Mouse (Mus musculus) liver, postnatal 0 days (tissue): ENCODE data around the gene Mrps6. TPM values are rescaled to one million over a fixed set of nuclear protein-coding genes. Genes with fewer than 3 reads are reported as not detected.

ENCODE experiments used
- ATAC-seq: fragments of 200-750 bp; cut with Nextera tagmentation; 2 replicates; pipeline ENCODE4 v1.8.0; 2017; ENCODE audit warnings: mild to moderate bottlenecking, moderate library complexity
- DNase-seq: peaks from one replicate; pipeline ENCODE4 v3.0.0-alpha.2; 2016
- H3K27ac ChIP-seq: fragments of 300-500 bp; sonication (generic); 2 replicates; pipeline ENCODE4 v1.5.1; 2014; ENCODE audit warnings: antibody characterized with exemption, moderate library complexity, mild to moderate bottlenecking, low read depth
- H3K27me3 ChIP-seq: fragments of 300-500 bp; sonication (generic); 2 replicates; pipeline ENCODE4 v1.6.1; 2014; ENCODE audit warnings: low read length, control low read depth, mixed read lengths; ENCODE audit not compliant: insufficient read depth
- H3K36me3 ChIP-seq: fragments of 300-500 bp; sonication (generic); replicated peaks from 2 replicates; pipeline ENCODE4 v1.6.1; 2014; ENCODE audit warnings: mild to moderate bottlenecking, control low read depth, low read length, moderate library complexity, mixed read lengths; ENCODE audit not compliant: insufficient read depth
- H3K4me1 ChIP-seq: fragments of 300-500 bp; sonication (generic); 2 replicates; pipeline ENCODE4 v1.6.1; 2014; ENCODE audit warnings: antibody characterized with exemption, mild to moderate bottlenecking, control low read depth; ENCODE audit not compliant: insufficient read depth
- H3K4me2 ChIP-seq: fragments of 300-500 bp; sonication (generic); 2 replicates; pipeline ENCODE4 v1.6.1; 2014; ENCODE audit warnings: low read depth, mild to moderate bottlenecking, low read length, moderate library complexity, mixed read lengths
- H3K4me3 ChIP-seq: fragments of 300-500 bp; sonication (generic); 2 replicates; pipeline ENCODE4 v1.5.1; 2014; ENCODE audit warnings: low read depth, low read length
- H3K9ac ChIP-seq: fragments of 300-500 bp; sonication (generic); replicated peaks from 2 replicates; pipeline ENCODE4 v1.6.1; 2014; ENCODE audit warnings: mild to moderate bottlenecking, moderate library complexity
- H3K9me3 ChIP-seq: fragments of 300-500 bp; sonication (generic); 2 replicates; pipeline ENCODE4 v1.6.1; 2016; ENCODE audit warnings: mild to moderate bottlenecking, control low read depth, low read length, mixed read lengths
- CTCF ChIP-seq: sonication (generic); IDR thresholded peaks from 2 replicates; pipeline ENCODE4 v1.5.1; 2016; ENCODE audit warnings: antibody characterized with exemption, low read depth
- EP300 ChIP-seq: IDR thresholded peaks from 2 replicates; pipeline ENCODE4 v1.6.1; 2016; ENCODE audit warnings: antibody characterized with exemption, low read depth, mild to moderate bottlenecking
- WGBS: fragments of 180-500 bp; shearing (Covaris S2); extraction: QIAGEN DNeasy Blood & Tissue Kit; methylation state at CpG from one replicate; pipeline ENCODE4 v1.1.7; 2014; ENCODE audit not compliant: insufficient replicate concordance; 5-methylcytosine and 5-hydroxymethylcytosine counted together
- polyA plus RNA-seq: library from polyadenylated mRNA; unstranded; fragments of >200 nt; fragmentation: Nextera tagmentation; extraction: Ambion mirVana; gene quantifications from 2 replicates; pipeline ENCODE4 v1.2.1, GENCODE M21; 2015

Mrps6 gene
- polyA plus RNA-seq, 1 experiment from 2014 or later: 41.4 TPM

DNA sequence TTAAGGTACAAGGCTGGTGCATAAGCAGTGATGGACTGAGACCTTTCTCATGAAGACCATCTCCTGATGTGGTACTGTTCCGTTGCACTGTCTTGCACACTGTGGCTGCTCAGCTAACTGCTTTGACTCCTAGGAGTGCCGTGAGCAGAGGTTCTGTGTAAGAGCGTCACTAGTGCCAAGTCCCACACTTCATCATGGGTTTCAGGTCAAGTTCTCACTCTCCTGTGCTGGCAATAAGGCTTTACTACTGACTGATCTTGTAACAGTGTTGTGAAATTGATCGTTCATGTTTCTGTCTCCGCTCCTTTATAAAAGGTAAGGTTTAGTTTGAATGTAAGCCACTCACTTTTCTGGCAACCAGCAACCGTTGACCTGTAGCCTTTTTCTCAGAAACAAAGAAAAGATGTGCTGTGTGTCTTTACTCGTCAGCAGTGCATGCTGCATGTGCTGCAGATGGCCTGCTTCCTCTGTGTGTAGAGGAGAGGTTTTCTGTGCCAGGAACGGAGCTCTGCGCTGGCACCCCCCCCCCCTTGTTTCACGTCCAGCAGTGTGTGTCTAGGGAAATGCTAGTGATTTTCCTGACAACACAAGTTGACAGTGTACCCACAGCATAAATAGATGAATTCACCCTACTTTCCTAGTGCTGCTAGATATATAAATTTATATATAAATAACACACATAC lies 25.8 kb downstream of the Mrps6 start:
- no peak for TF ChIP-seq CTCF

DNA sequence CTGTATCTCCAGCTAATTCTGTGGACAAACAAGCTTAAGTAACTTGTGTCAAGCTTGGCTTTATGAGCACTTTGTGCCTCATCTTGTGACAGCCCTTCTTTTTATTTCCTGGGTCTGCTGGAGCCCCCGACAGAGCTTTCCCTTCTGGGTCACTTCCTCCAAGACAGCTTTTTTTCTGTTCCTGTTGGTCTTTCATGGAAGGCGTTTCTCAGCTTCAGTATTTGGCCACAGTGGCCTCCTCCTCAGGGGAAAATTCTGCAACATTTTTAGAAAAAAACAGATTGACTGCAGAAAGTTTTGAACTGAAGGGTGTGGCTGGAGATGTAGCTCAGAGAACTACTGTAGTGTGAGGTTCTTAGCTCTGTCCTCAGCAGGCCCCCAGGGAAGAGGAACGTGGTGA lies 31.2 kb downstream of the Mrps6 start:
- no peak overlapping the region for H3K4me3 ChIP-seq
- no peak overlapping the region for H3K4me2 ChIP-seq
- no peak for ATAC-seq
- no peak overlapping the region for H3K9ac ChIP-seq
- no peaks in the 10 kb centered on the region for H3K27me3 ChIP-seq
- 40% methylated on average over 3 of the region's 3 CpGs for WGBS
- peaks cover 13% of the 10 kb centered on the region for H3K4me1 ChIP-seq
- H3K27ac ChIP-seq: no peak overlapping the region; the same call in 1 of the 2 replicates
- TF ChIP-seq CTCF: no peak
- no peak for TF ChIP-seq EP300
- no peak for DNase-seq
- H3K9me3 ChIP-seq: no peaks in the 10 kb centered on the region
- no peaks in the 10 kb centered on the region for H3K36me3 ChIP-seq

More for the DNA sequence above, 25.8 kb downstream of the Mrps6 start:
- no peaks in the 10 kb centered on the region for H3K36me3 ChIP-seq
- no peaks in the 10 kb centered on the region for H3K9me3 ChIP-seq
- H3K4me2 ChIP-seq: no peak overlapping the region
- WGBS: 81% methylated on average over 10 of the region's 10 CpGs
- H3K9ac ChIP-seq: no peak overlapping the region
- no peak overlapping the region for H3K27ac ChIP-seq
- no peak overlapping the region for H3K4me3 ChIP-seq
- no peaks in the 10 kb centered on the region for H3K27me3 ChIP-seq
- no peak for ATAC-seq
- H3K4me1 ChIP-seq: peaks cover 6% of the 10 kb centered on the region
- DNase-seq: no peak

DNA sequence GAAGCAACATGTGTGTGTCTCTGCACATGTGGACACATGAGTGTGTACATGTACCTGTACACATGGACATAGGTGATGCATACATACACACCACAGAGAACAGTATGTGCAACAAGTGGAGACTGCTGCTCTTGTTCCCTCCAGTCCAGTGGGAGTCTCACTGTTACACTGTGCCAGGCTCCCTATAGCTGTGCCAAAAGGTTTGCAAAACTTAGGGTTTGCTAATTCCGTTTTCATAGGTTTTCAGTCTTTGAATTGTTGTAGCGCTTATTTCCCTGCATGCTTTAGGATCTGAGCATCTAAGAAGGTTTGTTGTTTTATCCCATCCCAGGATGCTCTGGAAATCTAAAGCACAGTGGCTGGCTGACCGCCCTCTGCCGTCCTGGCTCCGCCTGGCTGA lies 33.8 kb downstream of the Mrps6 start:
- ATAC-seq (no peak), DNase-seq (no peak)
- Histone ChIP-seq H3K27ac (no peak overlapping the region), H3K4me1 (peaks cover 9% of the 10 kb centered on the region), H3K9ac (no peak overlapping the region), H3K36me3 (no peaks in the 10 kb centered on the region), H3K4me3 (no peak overlapping the region), H3K27me3 (no peaks in the 10 kb centered on the region), H3K9me3 (no peaks in the 10 kb centered on the region), H3K4me2 (no peak overlapping the region)
- 77% methylated on average over 5 of the region's 5 CpGs for WGBS
- TF ChIP-seq EP300 (no peak), CTCF (no peak)

DNA sequence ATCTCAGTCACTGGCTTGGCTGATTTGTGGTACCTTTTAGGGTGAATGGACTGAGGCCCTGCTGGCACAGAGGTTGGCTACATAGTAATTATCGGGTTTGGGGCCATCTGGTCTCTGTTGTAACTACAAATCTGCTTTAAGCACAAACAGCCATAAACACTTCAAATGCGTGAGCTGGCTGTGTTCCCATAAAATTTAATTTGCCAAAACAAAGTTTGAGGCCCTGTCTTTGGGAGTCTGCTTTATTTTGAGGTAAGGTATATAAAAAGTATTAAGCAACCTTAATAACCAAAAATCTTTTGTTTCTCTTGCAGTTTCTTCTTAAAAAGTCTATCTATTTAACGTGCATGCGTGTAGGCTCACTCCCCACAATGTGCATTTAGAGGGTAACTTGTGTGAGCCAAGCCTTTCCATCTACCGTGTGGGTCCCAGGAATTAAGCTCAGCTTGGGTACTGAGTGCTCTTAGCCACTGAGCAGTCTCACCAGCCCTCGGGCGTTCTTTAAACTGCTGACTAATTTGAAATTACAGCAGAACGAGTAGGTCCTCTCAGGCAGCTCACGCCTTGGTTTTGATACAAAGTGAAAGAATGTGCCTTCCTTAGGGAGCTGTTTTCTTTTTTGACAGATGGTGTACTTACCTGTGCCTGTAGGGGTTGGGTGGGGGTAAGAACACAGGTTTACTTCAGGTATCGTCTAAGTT lies 40.4 kb downstream of the Mrps6 start:
- WGBS: 81% methylated on average over 10 of the region's 10 CpGs

DNA sequence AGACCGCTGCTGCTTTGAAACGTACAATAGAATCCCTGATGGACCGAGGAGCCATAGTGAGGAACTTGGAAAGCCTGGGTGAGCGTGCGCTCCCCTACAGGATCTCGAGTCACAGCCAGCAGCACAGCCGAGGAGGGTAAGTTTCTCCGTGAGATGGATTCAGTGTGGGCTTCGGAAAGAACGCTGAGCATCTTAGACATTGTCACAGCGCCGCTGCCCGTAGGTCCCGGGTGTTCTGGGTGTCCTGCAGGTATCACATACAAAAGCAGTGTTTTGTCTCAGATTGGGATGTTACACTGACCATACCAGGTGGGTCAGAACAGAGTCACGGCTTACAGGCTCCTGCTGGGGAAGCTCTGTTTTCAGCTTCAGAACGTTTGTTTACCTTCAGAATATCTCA lies 41.5 kb downstream of the Mrps6 start:
- H3K4me2 ChIP-seq: no peak overlapping the region
- H3K27ac ChIP-seq: no peak overlapping the region
- ATAC-seq (no peak), DNase-seq (no peak)
- WGBS: 82% methylated on average over 16 of the region's 16 CpGs
- no peak for TF ChIP-seq EP300
- no peak for TF ChIP-seq CTCF
- H3K36me3 ChIP-seq: peaks cover 2% of the 10 kb centered on the region; the same call in 1 of the 2 replicates
- H3K9ac ChIP-seq: no peak overlapping the region
- no peaks in the 10 kb centered on the region for H3K9me3 ChIP-seq
- H3K4me3 ChIP-seq: no peak overlapping the region
- no peaks in the 10 kb centered on the region for H3K4me1 ChIP-seq
- no peaks in the 10 kb centered on the region for H3K27me3 ChIP-seq

More for the DNA sequence above, 40.4 kb downstream of the Mrps6 start:
- no peak overlapping the region for H3K9ac ChIP-seq
- ATAC-seq (no peak), DNase-seq (no peak)
- no peaks in the 10 kb centered on the region for H3K9me3 ChIP-seq
- H3K4me1 ChIP-seq: no peaks in the 10 kb centered on the region
- no peak overlapping the region for H3K27ac ChIP-seq
- H3K36me3 ChIP-seq: peaks cover 2% of the 10 kb centered on the region; the same call in 1 of the 2 replicates
- TF ChIP-seq CTCF: no peak
- no peak for TF ChIP-seq EP300
- no peaks in the 10 kb centered on the region for H3K27me3 ChIP-seq
- H3K4me2 ChIP-seq: no peak overlapping the region
- H3K4me3 ChIP-seq: no peak overlapping the region

DNA sequence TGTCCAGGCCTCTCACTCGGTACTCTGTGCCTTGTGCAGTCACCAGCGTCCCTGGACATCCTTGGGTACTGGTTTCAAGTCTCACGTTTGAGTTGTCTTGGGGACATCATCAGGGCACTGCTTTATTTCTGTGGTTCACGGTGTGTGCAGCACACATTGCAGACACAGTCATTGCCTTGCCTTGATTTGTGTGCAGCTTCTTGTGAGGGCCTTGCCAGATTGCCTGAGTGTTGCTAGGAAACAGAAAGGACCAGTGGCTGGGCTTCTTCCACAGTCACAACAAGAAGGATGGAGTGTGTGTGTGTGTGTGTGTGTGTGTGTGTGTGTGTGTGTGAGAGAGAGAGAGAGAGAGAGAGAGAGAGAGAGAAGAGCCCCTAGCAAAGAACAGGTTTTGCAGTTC lies 42.0 kb downstream of the Mrps6 start:
- no peak overlapping the region for H3K9ac ChIP-seq
- no peak for DNase-seq
- H3K4me2 ChIP-seq: no peak overlapping the region
- H3K36me3 ChIP-seq: peaks cover 2% of the 10 kb centered on the region; the same call in 1 of the 2 replicates
- no peaks in the 10 kb centered on the region for H3K9me3 ChIP-seq
- 82% methylated on average over 4 of the region's 4 CpGs for WGBS
- no peak overlapping the region for H3K27ac ChIP-seq
- no peak overlapping the region for H3K4me3 ChIP-seq
- no peak for TF ChIP-seq EP300
- TF ChIP-seq CTCF: no peak
- no peak for ATAC-seq
- no peaks in the 10 kb centered on the region for H3K4me1 ChIP-seq
- H3K27me3 ChIP-seq: no peaks in the 10 kb centered on the region
